Comparison of ENCODE assay signal across 30 mouse cellular contexts in genomic region chr13:32269261-32269660, GRCm38 (mm10).
DNase-seq lines count a peak whose midpoint lies in the region; ATAC-seq and TF ChIP-seq lines count a peak whose summit lies in the region.
"Had no signal": no experiment of that assay in that cellular context is flagged by ENCODE, and none has a peak within 500 bp of the region (broad histone marks: within the 10 kb centered on the region; RNA-seq: fewer than 3 reads in every experiment).

No protein-coding gene starts in this region.

- no peak for TF ChIP-seq CTCF in lung, embryonic 14.5 days (IDR thresholded peaks at IDR 0.05; ENCODE audit: low read depth)

- H3K4me1 ChIP-seq in lung, embryonic 14.5 days (ENCODE audit: insufficient read depth): no peaks in the 10 kb centered on the region
- peaks cover 2% of the 10 kb centered on the region; the same call in 1 of the 2 replicates for H3K4me1 ChIP-seq in brown adipose tissue, adult 24 weeks (ENCODE audit: control insufficient read depth, insufficient read depth, insufficient read length, low read length)
- no peaks in the 10 kb centered on the region for H3K4me1 ChIP-seq in intestine, embryonic 15.5 days (replicated peaks)

- DNase-seq in lung, embryonic 14.5 days: peak; percentile 8
- no peak for DNase-seq in lung, postnatal 25 days (ENCODE audit: low spot score)
- peak; percentile 77 for DNase-seq in 416B (ENCODE audit: low read depth)
- DNase-seq: adrenal gland, adult 8-10 months; adrenal gland, postnatal 25 days; cerebellum, adult 11 months; cerebellum, adult 2 months; cerebellum, adult 9-11 months; cerebellum, postnatal 25 days; forebrain, postnatal 0 days; gastrocnemius, postnatal 10 days; gastrocnemius, postnatal 36 days; heart, adult 2 months; heart, postnatal 14 days; heart, postnatal 4 days had no signal

- ATAC-seq in lung, embryonic 14.5 days (ENCODE audit: insufficient read depth): no peak
- no peak for ATAC-seq in intestine, embryonic 15.5 days
- ATAC-seq in frontal cortex, adult (ENCODE audit: low TSS enrichment): no peak
- ATAC-seq in cerebellum, adult (ENCODE audit: insufficient number of reproducible peaks, low FRiP score, low TSS enrichment): no peak
- ATAC-seq: forebrain, embryonic 13.5 days; forebrain, postnatal 0 days; hindbrain, postnatal 0 days; inflammation-experienced regulatory T-cells, adult 6 months; intestine, postnatal 0 days had no signal

- no peaks in the 10 kb centered on the region for H3K27me3 ChIP-seq in lung, embryonic 14.5 days (ENCODE audit: insufficient read depth, low read length)
- H3K27me3 ChIP-seq in intestine, embryonic 15.5 days (replicated peaks): no peaks in the 10 kb centered on the region
- H3K27me3 ChIP-seq: embryonic facial prominence, embryonic 12.5 days; embryonic facial prominence, embryonic 15.5 days; forebrain, embryonic 13.5 days; heart, embryonic 13.5 days had no signal

- H3K4me2 ChIP-seq in lung, embryonic 14.5 days: no peak overlapping the region
- no peak overlapping the region for H3K4me2 ChIP-seq in intestine, embryonic 15.5 days (replicated peaks)
- H3K4me2 ChIP-seq: embryonic facial prominence, embryonic 12.5 days; embryonic facial prominence, embryonic 15.5 days; forebrain, embryonic 13.5 days; heart, embryonic 13.5 days; hindbrain, embryonic 14.5 days had no signal

- no peak overlapping the region for H3K4me3 ChIP-seq in lung, embryonic 14.5 days (ENCODE audit: low read depth, low read length)
- H3K4me3 ChIP-seq in brown adipose tissue, adult 24 weeks (ENCODE audit: insufficient read depth, low read depth, low read length): no peak overlapping the region
- H3K4me3 ChIP-seq in intestine, embryonic 15.5 days (replicated peaks): no peak overlapping the region
- H3K4me3 ChIP-seq: embryonic facial prominence, embryonic 12.5 days; embryonic facial prominence, embryonic 15.5 days; erythroblast, embryonic 14.5 days; forebrain, embryonic 10.5 days; forebrain, embryonic 13.5 days; heart, adult 2 months; heart, embryonic 10.5 days; heart, embryonic 13.5 days had no signal

- no peaks in the 10 kb centered on the region for H3K9me3 ChIP-seq in lung, embryonic 14.5 days (ENCODE audit: low read depth, low read length)
- no peaks in the 10 kb centered on the region for H3K9me3 ChIP-seq in intestine, embryonic 15.5 days
- H3K9me3 ChIP-seq: embryonic facial prominence, embryonic 12.5 days; embryonic facial prominence, embryonic 15.5 days; forebrain, embryonic 10.5 days; forebrain, embryonic 13.5 days; heart, embryonic 10.5 days; heart, embryonic 13.5 days had no signal

- H3K36me3 ChIP-seq in lung, embryonic 14.5 days (ENCODE audit: insufficient read depth): no peaks in the 10 kb centered on the region
- H3K36me3 ChIP-seq in intestine, embryonic 15.5 days: no peaks in the 10 kb centered on the region
- H3K36me3 ChIP-seq: embryonic facial prominence, embryonic 12.5 days; embryonic facial prominence, embryonic 15.5 days; forebrain, embryonic 10.5 days; heart, embryonic 10.5 days; heart, embryonic 13.5 days had no signal

- 44% methylated on average over 2 of the region's 2 CpGs for WGBS in lung, embryonic 14.5 days
- 70% methylated on average over 2 of the region's 2 CpGs for WGBS in intestine, embryonic 15.5 days

- H3K9ac ChIP-seq in lung, embryonic 14.5 days: no peak overlapping the region
- H3K9ac ChIP-seq in intestine, embryonic 15.5 days: no peak overlapping the region
- H3K9ac ChIP-seq: embryonic facial prominence, embryonic 12.5 days; embryonic facial prominence, embryonic 15.5 days; forebrain, embryonic 13.5 days; forebrain, postnatal 0 days; heart, embryonic 13.5 days; hindbrain, embryonic 14.5 days had no signal

- no peak overlapping the region for H3K27ac ChIP-seq in lung, embryonic 14.5 days (ENCODE audit: low read depth)
- 0 out of 2 replicates have a peak overlapping the region, but pooled peaks have one; percentile 6 for H3K27ac ChIP-seq in brown adipose tissue, adult 24 weeks (replicated peaks; ENCODE audit: low read depth, low read length)
- H3K27ac ChIP-seq in intestine, embryonic 15.5 days: no peak overlapping the region
- H3K27ac ChIP-seq: embryonic facial prominence, embryonic 12.5 days; embryonic facial prominence, embryonic 15.5 days; forebrain, embryonic 10.5 days; forebrain, embryonic 13.5 days; heart, adult 2 months; heart, embryonic 10.5 days; heart, embryonic 13.5 days; hindbrain, embryonic 14.5 days; hindbrain, postnatal 0 days had no signal
